Mouse (Mus musculus): ENCODE results near the gene Dip2a.

DNA sequence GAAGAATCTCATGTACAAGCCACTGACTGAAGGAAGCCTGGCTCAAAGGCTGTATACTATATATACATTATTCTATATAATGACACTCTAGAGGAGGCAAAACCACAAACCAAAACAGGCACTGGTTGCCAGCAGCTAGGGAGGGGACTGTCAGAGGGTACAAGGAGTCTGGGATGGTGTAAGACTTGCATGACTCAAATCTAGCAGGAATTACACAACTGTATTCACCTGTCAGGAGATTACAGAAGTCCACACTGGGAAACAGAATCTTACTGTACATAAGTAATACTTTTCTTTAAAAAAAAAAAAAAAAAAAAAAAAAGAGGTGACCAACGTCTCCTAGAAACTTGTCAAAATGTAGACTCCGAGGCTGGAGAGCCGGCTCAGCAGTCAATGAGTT is 16.5 kb downstream of the Dip2a start:
- TF ChIP-seq POLR2A (IDR thresholded peaks at IDR 0.05; ENCODE audit: insufficient read depth, low read depth, low read length) (no peak), CTCF (IDR thresholded peaks at IDR 0.05) (no peak), EP300 (IDR thresholded peaks at IDR 0.05; ENCODE audit: insufficient read depth, low read depth, low read length) (no peak)

All from heart, adult 2 months (tissue).